Mouse (Mus musculus) megakaryocyte, adult 5-6 weeks (primary cell): ENCODE measurements around the gene Gm20388. TPM values are rescaled to one million over a fixed set of nuclear protein-coding genes. Genes with fewer than 3 reads are reported as not detected.
A peak's percentile ranks its signal among the peaks of the same experiment; 100 is the strongest.
"Not testable (repeated sequence)": the region's sequence is repeated elsewhere in the genome, so short reads cannot be mapped to it uniquely, and the experiment has no call there.

Experiments
- ATAC-seq: 2 replicates; pipeline ENCODE4 v1.8.0; 2016; ENCODE audit warnings: mild to moderate bottlenecking, inconsistent platforms; ENCODE audit not compliant: poor library complexity, severe bottlenecking
- total RNA-seq, 2 experiments: library from RNA; stranded (forward) in 1 of 2; stranded (reverse) in 1 of 2; fragments of 153-499, 151-499 nt in 1 of 2; fragments of 221-1000, 200-1000 nt in 1 of 2; gene quantifications; 2 replicates each; pipeline versions ENCODE4 v1.2.3 to v1.2.4; 2015 to 2017

Gm20388 gene
- total RNA-seq, 2 experiments from 2014 or later: 7.6 to 15.5 TPM

- ATAC-seq: no peak
Measured at GRCm38 (mm10) chr8:123536242-123536989, 3625.8 kb downstream of the Gm20388 start.

- ATAC-seq: no peak
Measured at GRCm38 (mm10) chr8:123536990-123537380, 3626.3 kb downstream of the Gm20388 start.

GRCm38 (mm10) chr8:123537641-123538040, 3627.0 kb downstream of the Gm20388 start:
- ATAC-seq: not testable (repeated sequence)

GRCm38 (mm10) chr8:123564221-123564620, 3653.6 kb downstream of the Gm20388 start:
- ATAC-seq: not testable (repeated sequence)

- not testable (repeated sequence) for ATAC-seq
Measured at GRCm38 (mm10) chr8:123575386-123575785, 3664.7 kb downstream of the Gm20388 start.

- ATAC-seq: not testable (repeated sequence)
Measured at GRCm38 (mm10) chr8:123600666-123601172, 3690.1 kb downstream of the Gm20388 start.

- not testable (repeated sequence) for ATAC-seq
Measured at GRCm38 (mm10) chr8:123601457-123601856, 3690.8 kb downstream of the Gm20388 start.

- not testable (repeated sequence) for ATAC-seq
Measured at GRCm38 (mm10) chr8:123612652-123613051, 3702.0 kb downstream of the Gm20388 start.

GRCm38 (mm10) chr8:123623523-123623922, 3712.9 kb downstream of the Gm20388 start:
- not testable (repeated sequence) for ATAC-seq

- no peak for ATAC-seq
Measured at GRCm38 (mm10) chr8:123624274-123624673, 3713.6 kb downstream of the Gm20388 start.

- ATAC-seq: no peak
Measured at GRCm38 (mm10) chr8:123624702-123625101, 3714.1 kb downstream of the Gm20388 start.

GRCm38 (mm10) chr8:123625717-123626116, 3715.1 kb downstream of the Gm20388 start:
- ATAC-seq: no peak

- no peak for ATAC-seq
Measured at GRCm38 (mm10) chr8:123627410-123628147, 3716.9 kb downstream of the Gm20388 start.

- ATAC-seq: peak; percentile 47
Measured at GRCm38 (mm10) chr8:123628253-123628967, 3717.8 kb downstream of the Gm20388 start.

GRCm38 (mm10) chr8:123628968-123629755, 3718.5 kb downstream of the Gm20388 start:
- ATAC-seq: peak; percentile 87

GRCm38 (mm10) chr8:123630058-123630457, 3719.4 kb downstream of the Gm20388 start:
- no peak for ATAC-seq

GRCm38 (mm10) chr8:123630841-123631251, 3720.2 kb downstream of the Gm20388 start:
- ATAC-seq: no peak

GRCm38 (mm10) chr8:123631746-123632145, 3721.1 kb downstream of the Gm20388 start:
- ATAC-seq: not testable (repeated sequence)

GRCm38 (mm10) chr8:123632257-123632656, 3721.6 kb downstream of the Gm20388 start:
- ATAC-seq: no peak

GRCm38 (mm10) chr8:123633801-123634200, 3723.2 kb downstream of the Gm20388 start:
- ATAC-seq: no peak
